8 mouse cellular contexts compared by ENCODE assay signal in the genomic region with DNA sequence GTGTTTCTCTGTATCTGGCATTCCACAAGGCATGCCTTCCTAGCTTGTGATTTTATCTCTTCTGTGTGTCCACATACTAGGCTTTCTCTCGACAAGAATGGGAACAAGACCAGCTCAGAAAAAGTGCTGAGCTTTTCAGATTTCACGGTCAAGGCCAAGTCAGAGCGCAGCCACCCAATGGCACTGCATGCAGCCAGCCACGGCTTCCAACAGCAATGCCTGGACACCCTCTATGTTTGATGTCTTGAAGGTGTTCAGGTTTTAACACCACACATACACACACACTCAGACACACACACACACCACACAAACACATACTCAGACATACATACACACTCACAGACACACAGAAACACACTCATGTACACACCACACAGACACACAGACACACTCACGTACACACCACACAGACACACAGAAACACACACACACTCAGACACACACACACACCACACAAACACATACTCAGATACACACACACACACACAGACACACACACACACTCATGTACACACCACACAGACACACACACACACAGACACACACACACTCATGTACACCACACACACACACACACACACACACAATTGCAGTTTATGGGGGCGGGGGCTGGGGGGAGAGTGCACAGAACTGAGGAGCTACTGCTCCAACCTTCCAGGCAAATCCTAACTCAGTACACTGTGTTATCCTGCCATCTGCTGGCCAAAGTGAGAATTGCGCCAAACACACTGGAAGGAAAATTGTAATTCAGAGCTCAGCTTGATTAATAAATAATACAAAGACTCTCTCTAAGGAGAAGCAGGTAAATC. TPM values are rescaled to one million over a fixed set of nuclear protein-coding genes. Genes with fewer than 3 reads are reported as not detected.
DNase-seq lines count a peak whose midpoint lies in the region; ATAC-seq lines count a peak whose summit lies in the region.

No protein-coding gene starts in this region.

- no peaks in the 10 kb centered on the region for H3K9me3 ChIP-seq in forebrain, embryonic 11.5 days (ENCODE audit: control insufficient read depth, low read length)
- no peaks in the 10 kb centered on the region for H3K9me3 ChIP-seq in hindbrain, embryonic 12.5 days (replicated peaks)

- H3K4me2 ChIP-seq in forebrain, embryonic 11.5 days (ENCODE audit: low read depth, low read length, severe bottlenecking): no peak overlapping the region
- no peak overlapping the region for H3K4me2 ChIP-seq in hindbrain, embryonic 12.5 days (replicated peaks)

- H3K27me3 ChIP-seq in forebrain, embryonic 11.5 days (ENCODE audit: control insufficient read depth, insufficient read depth, low read length): no peaks in the 10 kb centered on the region
- H3K27me3 ChIP-seq in hindbrain, embryonic 12.5 days: no peaks in the 10 kb centered on the region

- peak; percentile 75 for ATAC-seq in forebrain, embryonic 11.5 days (replicated peaks; ENCODE audit: low FRiP score)
- peak; percentile 71 for ATAC-seq in hindbrain, embryonic 12.5 days (ENCODE audit: low FRiP score)
- peak; percentile 84 for ATAC-seq in megakaryocyte, adult 5-6 weeks (ENCODE audit: poor library complexity, severe bottlenecking)

- peak; percentile 22 for DNase-seq in MEL-GATA-1-ER (ENCODE audit: extremely low read depth, low read depth)
- peak; percentile 73 for DNase-seq in c-Kit-positive CD71-negative TER-119-negative erythroid progenitor cells, embryonic 14.5 days (ENCODE audit: low read depth)
- DNase-seq in forebrain, embryonic 11.5 days (ENCODE audit: low spot score): peak; percentile 88
- peak; percentile 84 for DNase-seq in layer of hippocampus, postnatal 14 days (ENCODE audit: low spot score in 2 of 2)
- DNase-seq in right cerebral cortex, adult 18-20 months: peak; percentile 68
- peak; percentile 51 for DNase-seq in urinary bladder, adult 2 months (ENCODE audit: low spot score)

- H3K4me1 ChIP-seq in forebrain, embryonic 11.5 days (replicated peaks; ENCODE audit: control insufficient read depth, insufficient read depth, low read length): no peaks in the 10 kb centered on the region
- no peaks in the 10 kb centered on the region for H3K4me1 ChIP-seq in hindbrain, embryonic 12.5 days

- no peak overlapping the region for H3K9ac ChIP-seq in forebrain, embryonic 11.5 days (ENCODE audit: low read length)
- no peak overlapping the region for H3K9ac ChIP-seq in hindbrain, embryonic 12.5 days

- H3K36me3 ChIP-seq in forebrain, embryonic 11.5 days (ENCODE audit: control insufficient read depth, insufficient read depth, low read length): no peaks in the 10 kb centered on the region
- H3K36me3 ChIP-seq in hindbrain, embryonic 12.5 days: no peaks in the 10 kb centered on the region

- no peak overlapping the region for H3K4me3 ChIP-seq in forebrain, embryonic 11.5 days (ENCODE audit: low read depth, low read length)
- H3K4me3 ChIP-seq in hindbrain, embryonic 12.5 days: no peak overlapping the region

- WGBS in forebrain, embryonic 11.5 days: 55% methylated on average over 7 of the region's 7 CpGs
- WGBS in hindbrain, embryonic 12.5 days: 52% methylated on average over 7 of the region's 7 CpGs

- H3K27ac ChIP-seq in forebrain, embryonic 11.5 days (ENCODE audit: low read depth, low read length): no peak overlapping the region
- H3K27ac ChIP-seq in hindbrain, embryonic 12.5 days: no peak overlapping the region

RNA-seq across cellular contexts. Expression of a gene that starts 17.2 kb away (rescaled TPM):
- 146 and 147 TPM in 2 replicates for polyA plus RNA-seq in forebrain, embryonic 11.5 days (2014; fragmentation: Nextera tagmentation; extraction: Ambion mirVana)
- 109 and 111 TPM in 2 replicates for polyA plus RNA-seq in hindbrain, embryonic 12.5 days (2016; fragmentation: Nextera tagmentation; extraction: Ambion mirVana)
- 10 to 100 TPM; 29.1 to 34.6 TPM for total RNA-seq in layer of hippocampus, postnatal 14 days (2021)
- 24.1 and 25.3 TPM in 2 replicates for total RNA-seq in megakaryocyte, adult 5-6 weeks (2015)
- total RNA-seq in megakaryocyte, adult 5-6 weeks (2017): 31.8 and 34.9 TPM in 2 replicates
- polyA plus RNA-seq in urinary bladder, adult 2 months (2012; rRNA removed): 22.3 and 23.2 TPM in 2 replicates

RNA-seq across cellular contexts. Expression of a gene that starts 54.6 kb away (rescaled TPM):
- 44.7 and 48.9 TPM in 2 replicates for polyA plus RNA-seq in forebrain, embryonic 11.5 days (2014; fragmentation: Nextera tagmentation; extraction: Ambion mirVana)
- polyA plus RNA-seq in hindbrain, embryonic 12.5 days (2016; fragmentation: Nextera tagmentation; extraction: Ambion mirVana): 51.4 and 57.6 TPM in 2 replicates
- 10 to 100 TPM; 69.8 to 70.0 TPM for total RNA-seq in layer of hippocampus, postnatal 14 days (2021)
- 94.4 and 104 TPM in 2 replicates for total RNA-seq in megakaryocyte, adult 5-6 weeks (2015)
- 48.1 and 59.6 TPM in 2 replicates for total RNA-seq in megakaryocyte, adult 5-6 weeks (2017)
- polyA plus RNA-seq in urinary bladder, adult 2 months (2012; rRNA removed): 117 and 121 TPM in 2 replicates

Comparison
In these comparisons a context has a peak if more than half of its experiments do, and no peak if none do; other contexts are left out.
1. DNase-seq: peak in every context shown above with its lines; median percentile 88 in forebrain, embryonic 11.5 days; 84 in layer of hippocampus, postnatal 14 days; 73 in c-Kit-positive CD71-negative TER-119-negative erythroid progenitor cells, embryonic 14.5 days; 68 in right cerebral cortex, adult 18-20 months; 51 in urinary bladder, adult 2 months; 22 in MEL-GATA-1-ER.